Mouse (Mus musculus) kidney, adult 2 months (tissue): ENCODE results near the gene Celsr1.

Source experiments
- CTCF ChIP-seq: fragments of 200-500 bp; conservative IDR thresholded peaks from 2 replicates; pipeline ENCODE4 v1.5.1; 2011; ENCODE audit warnings: low read depth, mild to moderate bottlenecking, control low read depth, low read length, moderate library complexity, mixed read lengths; ENCODE audit not compliant: insufficient read depth, insufficient read length
- POLR2A ChIP-seq: fragments of 200-500 bp; IDR thresholded peaks from one replicate; pipeline ENCODE4 v1.6.1; 2011; ENCODE audit warnings: low read depth, low read length, control low read depth

- no peak for TF ChIP-seq CTCF
- no peak for TF ChIP-seq POLR2A
These were observed 7.8 kb upstream of the Celsr1 start for GRCm38 (mm10) chr15:86041421-86041820.
